Mouse (Mus musculus): ENCODE data around the gene Inhbe. TPM values are rescaled to one million over a fixed set of nuclear protein-coding genes. Genes with fewer than 3 reads are reported as not detected.
A peak's percentile ranks its signal among the peaks of the same experiment; 100 is the strongest.

The Inhbe gene
- polyA plus RNA-seq, 1 experiment from 2014 or later: 0.08 TPM

DNA sequence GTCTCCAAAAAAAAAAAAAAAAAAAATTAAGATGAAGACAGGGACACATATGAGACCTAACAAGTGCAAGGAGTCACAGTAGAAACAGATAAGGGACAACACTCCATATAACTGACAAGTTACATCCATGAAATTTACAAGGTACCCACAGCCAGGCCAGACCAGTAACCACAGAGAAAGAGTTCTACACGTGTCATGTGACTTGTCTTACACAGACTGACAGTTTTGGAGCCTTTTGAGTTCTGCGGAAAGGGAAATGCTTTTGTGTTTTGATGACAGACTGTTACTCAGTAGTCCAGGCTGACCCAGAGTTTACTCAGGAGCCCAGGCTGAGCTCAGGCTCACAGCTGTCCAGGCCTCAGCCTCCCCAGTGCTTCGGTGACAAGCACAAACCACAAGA is 11.2 kb downstream of the Inhbe start:
- Histone ChIP-seq H3K4me2 (no peak overlapping the region), H3K4me1 (replicated peaks) (peaks cover 34% of the 10 kb centered on the region), H3K27me3 (no peaks in the 10 kb centered on the region; the same call in none of the 2 replicates), H3K9ac (replicated peaks) (no peak overlapping the region), H3K9me3 (no peaks in the 10 kb centered on the region), H3K4me3 (replicated peaks) (no peak overlapping the region), H3K27ac (no peak overlapping the region), H3K36me3 (peaks cover under 1% of the 10 kb centered on the region; the same call in 1 of the 2 replicates)
- ATAC-seq (ENCODE audit: insufficient number of reproducible peaks, insufficient read depth, low FRiP score, low TSS enrichment, low read depth): no peak
- 70% methylated on average over 3 of the region's 3 CpGs for WGBS

DNA sequence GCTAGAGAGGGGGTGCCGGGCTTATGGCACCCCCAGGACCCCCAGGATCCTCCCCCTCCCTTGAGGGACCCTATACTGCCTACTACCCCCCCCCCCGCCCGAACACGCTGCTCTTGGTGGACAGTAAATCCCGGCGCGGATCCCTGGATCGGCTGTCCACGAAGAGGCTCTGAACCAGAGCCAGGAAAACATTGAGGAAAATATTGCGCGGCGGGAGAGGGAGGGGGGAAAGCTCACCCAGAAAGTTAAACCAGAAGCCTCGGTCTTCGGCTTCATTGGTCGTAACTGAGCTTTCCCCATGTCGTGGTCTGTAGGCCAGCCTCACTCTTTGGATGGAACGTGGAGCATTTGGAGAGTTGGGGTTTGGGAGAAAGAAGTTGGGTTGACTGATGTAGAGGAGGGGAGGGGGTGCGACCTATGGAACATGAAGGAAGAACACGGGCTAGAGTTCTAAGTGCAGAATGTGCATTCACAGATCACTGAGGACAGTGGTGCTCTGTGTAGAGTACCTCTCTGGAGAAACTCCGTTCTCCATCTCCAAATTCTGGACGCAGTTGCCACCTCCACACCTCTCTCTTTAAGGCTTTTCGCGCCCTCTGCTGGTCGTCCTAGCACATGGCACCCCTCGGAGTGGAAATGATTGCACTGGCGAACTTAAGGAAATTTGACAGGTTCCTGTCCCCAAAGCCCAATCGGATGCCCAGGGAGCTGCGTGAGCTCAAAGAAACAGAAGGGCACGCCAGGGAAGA is 12.1 kb downstream of the Inhbe start, which contains the start of gene Gli1:
TSS of gene Gli1 (minus strand) at position 84 of the 749 bp plus-strand sequence.
- ATAC-seq (ENCODE audit: insufficient number of reproducible peaks, insufficient read depth, low FRiP score, low TSS enrichment, low read depth): no peak
- Histone ChIP-seq H3K27ac (peak within 1 kb of the TSS; percentile 95), H3K4me1 (replicated peaks) (peaks cover 34% of the 10 kb centered on the region), H3K9ac (replicated peaks) (peak within 1 kb of the TSS; percentile 77), H3K9me3 (no peaks in the 10 kb centered on the region), H3K27me3 (no peaks in the 10 kb centered on the region; the same call in none of the 2 replicates), H3K4me3 (replicated peaks) (peak within 1 kb of the TSS; percentile 60), H3K4me2 (peak within 1 kb of the TSS; percentile 92), H3K36me3 (peaks cover 10% of the 10 kb centered on the region; the same call in 1 of the 2 replicates)
- under 1% methylated on average over 29 of the region's 29 CpGs for WGBS

DNA sequence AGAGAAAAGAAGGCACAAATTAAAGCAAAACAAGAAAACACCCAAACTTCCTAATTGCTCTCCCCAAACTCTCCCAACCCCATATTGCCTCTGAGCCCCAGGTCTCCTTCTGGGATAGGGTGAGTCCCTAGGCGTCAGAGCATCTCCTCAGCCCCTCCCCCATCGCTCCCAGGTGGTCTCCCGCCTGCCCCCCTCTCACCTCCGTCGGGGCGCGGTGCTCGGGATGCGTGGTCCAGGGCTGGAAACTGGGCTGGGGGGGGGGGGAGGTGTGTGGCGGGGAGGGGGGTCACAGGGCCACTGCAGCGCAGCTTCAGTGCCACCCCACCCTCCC is 12.9 kb downstream of the Inhbe start:
- Histone ChIP-seq H3K36me3 (peaks cover 17% of the 10 kb centered on the region), H3K27me3 (no peaks in the 10 kb centered on the region; the same call in none of the 2 replicates), H3K9me3 (no peaks in the 10 kb centered on the region), H3K27ac (peak overlapping the region; percentile 95), H3K9ac (replicated peaks) (peak overlapping the region; percentile 77), H3K4me1 (replicated peaks) (peaks cover 34% of the 10 kb centered on the region), H3K4me2 (peak overlapping the region; percentile 92), H3K4me3 (replicated peaks) (peak overlapping the region; percentile 60)
- 2% methylated on average over 10 of the region's 11 CpGs for WGBS
- no peak for ATAC-seq (ENCODE audit: insufficient number of reproducible peaks, insufficient read depth, low FRiP score, low TSS enrichment, low read depth)

DNA sequence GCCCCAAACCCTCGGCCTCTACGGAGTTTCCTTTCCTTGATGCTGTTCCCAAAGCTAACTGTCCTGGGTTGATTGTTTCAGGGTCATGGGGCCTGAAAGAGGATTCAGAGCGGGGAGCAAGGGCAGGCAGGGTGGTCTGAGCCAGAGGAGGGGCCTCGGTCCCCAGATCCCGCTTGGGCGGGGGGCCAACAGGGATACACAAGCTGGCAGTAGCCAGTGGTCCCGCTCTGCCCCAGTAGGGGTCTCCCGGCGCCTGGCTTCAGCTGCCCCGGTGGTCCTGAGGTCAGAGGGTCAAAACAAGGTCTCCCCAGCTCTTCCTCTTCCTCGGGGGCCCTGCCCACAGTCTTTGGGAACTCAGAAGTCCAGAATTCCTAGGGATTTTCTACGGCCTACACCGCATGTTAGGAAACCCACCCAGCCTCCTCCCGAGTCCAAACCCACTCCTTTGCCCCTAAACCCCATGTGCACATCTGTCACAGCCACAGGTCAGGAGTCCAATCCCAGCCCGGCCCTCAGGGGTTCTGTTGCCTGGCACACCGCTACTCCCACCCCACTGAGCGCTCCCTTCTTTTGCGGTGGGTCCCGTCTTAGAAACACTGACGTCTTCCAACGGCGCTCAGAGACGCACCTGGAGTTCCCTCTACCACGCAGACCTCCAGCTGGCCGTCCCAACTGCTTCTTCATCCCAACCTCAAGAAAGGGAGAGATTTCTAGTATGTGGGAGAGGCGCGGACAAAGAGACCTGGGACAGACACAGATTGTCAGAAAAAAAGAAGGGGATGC is 13.4 kb downstream of the Inhbe start:
- no peaks in the 10 kb centered on the region; the same call in none of the 2 replicates for H3K27me3 ChIP-seq
- H3K4me1 ChIP-seq (replicated peaks): peaks cover 34% of the 10 kb centered on the region
- no peaks in the 10 kb centered on the region for H3K9me3 ChIP-seq
- peak overlapping the region; percentile 95 for H3K27ac ChIP-seq
- no peak for ATAC-seq (ENCODE audit: insufficient number of reproducible peaks, insufficient read depth, low FRiP score, low TSS enrichment, low read depth)
- H3K36me3 ChIP-seq: peaks cover 23% of the 10 kb centered on the region
- under 1% methylated on average over 27 of the region's 27 CpGs for WGBS
- peak overlapping the region; percentile 92 for H3K4me2 ChIP-seq
- peak overlapping the region; percentile 77 for H3K9ac ChIP-seq (replicated peaks)
- H3K4me3 ChIP-seq (replicated peaks): peak overlapping the region; percentile 60

DNA sequence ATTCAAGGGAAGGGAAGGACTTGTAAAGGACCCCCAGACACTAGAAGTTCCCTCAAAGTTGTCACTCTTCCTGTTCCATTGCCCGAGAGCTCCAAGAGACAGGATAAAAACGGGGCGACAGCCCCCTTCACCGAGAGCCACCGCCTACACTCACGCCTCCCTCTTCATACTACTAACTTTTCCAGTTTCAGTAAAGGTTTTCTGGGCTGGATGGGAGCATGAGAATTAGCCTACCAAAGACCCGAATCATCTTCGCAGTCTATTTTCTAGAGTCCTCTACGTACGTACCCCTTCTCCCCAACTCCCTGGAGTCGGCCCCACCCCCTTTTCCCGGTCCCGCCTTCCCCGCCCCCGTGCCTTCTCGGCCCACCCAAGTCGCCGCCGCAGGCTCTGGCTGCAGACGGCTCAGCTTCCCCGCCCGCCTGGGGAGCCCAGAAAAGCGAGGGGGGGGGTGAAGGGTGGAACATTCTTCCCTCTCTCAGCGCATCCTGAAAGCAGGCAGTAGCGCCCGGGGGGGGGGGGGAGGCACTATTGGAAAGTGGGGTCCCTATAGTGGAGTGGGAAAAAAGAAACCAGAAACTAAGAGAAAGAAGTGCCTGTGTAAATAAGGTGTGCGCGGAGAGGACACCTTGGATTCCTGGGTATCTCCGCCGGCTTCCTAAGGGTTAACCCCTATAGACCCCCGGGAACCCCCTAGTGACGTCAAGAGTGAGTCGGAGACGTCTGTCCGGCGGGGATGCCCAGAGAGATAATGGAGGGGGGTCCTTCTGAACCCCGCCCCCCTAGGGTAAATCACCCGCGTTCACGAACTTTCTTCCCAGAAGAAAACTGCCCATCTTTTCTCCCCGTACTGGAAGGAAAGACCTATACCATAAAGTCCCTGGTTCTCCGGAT is 14.3 kb downstream of the Inhbe start:
- under 1% methylated on average over 42 of the region's 42 CpGs for WGBS
- no peaks in the 10 kb centered on the region for H3K9me3 ChIP-seq
- H3K27ac ChIP-seq: peak overlapping the region; percentile 95
- peak overlapping the region; percentile 60 for H3K4me3 ChIP-seq (replicated peaks)
- H3K4me1 ChIP-seq (replicated peaks): peaks cover 34% of the 10 kb centered on the region
- H3K4me2 ChIP-seq: peak overlapping the region; percentile 92
- no peaks in the 10 kb centered on the region; the same call in none of the 2 replicates for H3K27me3 ChIP-seq
- peaks cover 31% of the 10 kb centered on the region for H3K36me3 ChIP-seq
- peak overlapping the region; percentile 77 for H3K9ac ChIP-seq (replicated peaks)
- no peak for ATAC-seq (ENCODE audit: insufficient number of reproducible peaks, insufficient read depth, low FRiP score, low TSS enrichment, low read depth)

DNA sequence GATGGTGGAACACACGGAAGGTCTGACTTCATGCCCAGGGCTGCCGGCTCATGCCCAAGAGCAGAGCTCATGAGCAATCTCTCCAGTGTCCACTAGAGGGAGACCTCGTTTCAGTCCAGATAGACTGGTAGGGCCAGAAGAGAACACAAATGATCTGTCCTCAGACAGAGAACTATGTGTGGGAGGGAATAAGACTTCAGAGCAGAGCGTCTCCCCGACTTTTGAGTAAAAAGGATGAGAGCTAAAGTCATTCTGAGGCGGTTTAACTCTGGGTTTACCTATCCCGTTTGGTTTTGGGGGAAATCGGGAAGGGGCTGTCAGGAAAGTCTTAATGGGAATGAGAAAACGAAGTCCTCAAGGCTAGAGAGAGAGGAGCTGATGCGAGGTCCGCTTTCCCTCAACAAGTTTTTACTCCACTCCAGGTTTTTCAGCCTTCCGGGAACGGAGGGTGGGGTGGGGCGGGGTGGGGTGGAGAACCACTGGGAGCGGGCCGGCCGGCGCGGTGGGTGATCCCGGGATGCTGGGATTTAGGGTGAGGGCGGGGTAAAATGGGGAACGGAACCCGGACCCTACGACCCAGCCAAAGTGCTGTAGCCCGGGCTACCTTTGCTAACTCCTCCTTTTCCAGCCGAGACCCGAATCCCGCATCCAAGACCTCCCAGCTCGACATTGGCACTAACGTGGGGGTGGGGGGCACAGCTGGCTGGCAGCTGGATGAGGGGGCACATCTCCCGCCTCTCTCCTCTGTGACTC is 15.1 kb downstream of the Inhbe start:
- peaks cover 34% of the 10 kb centered on the region for H3K4me1 ChIP-seq (replicated peaks)
- H3K4me3 ChIP-seq (replicated peaks): peak overlapping the region; percentile 60
- peak overlapping the region; percentile 47 for H3K9ac ChIP-seq (replicated peaks)
- WGBS: under 1% methylated on average over 31 of the region's 31 CpGs
- H3K27me3 ChIP-seq: no peaks in the 10 kb centered on the region; the same call in none of the 2 replicates
- no peaks in the 10 kb centered on the region for H3K9me3 ChIP-seq
- H3K36me3 ChIP-seq: peaks cover 40% of the 10 kb centered on the region
- H3K27ac ChIP-seq: peak overlapping the region; percentile 95
- peak overlapping the region; percentile 92 for H3K4me2 ChIP-seq
- peak; percentile 76 for ATAC-seq (ENCODE audit: insufficient number of reproducible peaks, insufficient read depth, low FRiP score, low TSS enrichment, low read depth)

DNA sequence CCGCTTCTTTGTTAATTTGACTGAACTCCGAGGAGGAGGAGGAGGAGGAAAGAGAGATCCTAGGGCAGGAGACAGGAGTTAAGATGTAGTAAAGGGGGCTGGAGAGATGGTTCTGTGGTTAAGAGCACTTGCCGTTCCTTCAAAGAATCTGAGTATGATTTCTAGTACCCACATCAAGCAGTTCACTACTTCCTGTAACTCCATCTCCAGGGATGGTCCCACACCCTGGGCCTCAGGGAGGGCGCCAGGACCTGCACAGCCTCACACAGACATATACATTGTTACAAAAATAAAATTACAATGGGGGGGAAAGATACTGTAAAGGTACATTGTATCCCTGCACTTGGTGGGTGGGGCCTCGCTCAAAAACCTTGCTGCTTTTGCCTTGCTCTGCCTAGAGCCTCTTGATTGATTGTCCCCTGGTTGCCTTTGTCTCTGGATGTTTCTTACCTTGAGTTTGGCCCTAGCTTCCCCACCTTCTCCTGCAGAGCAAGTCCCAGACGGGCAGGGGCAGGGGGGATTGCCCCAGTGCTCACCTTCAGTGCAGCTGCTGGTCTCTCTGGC is 16.6 kb downstream of the Inhbe start:
- no peak overlapping the region for H3K9ac ChIP-seq (replicated peaks)
- H3K4me3 ChIP-seq (replicated peaks): no peak overlapping the region
- H3K4me2 ChIP-seq: no peak overlapping the region
- no peaks in the 10 kb centered on the region for H3K9me3 ChIP-seq
- no peak for ATAC-seq (ENCODE audit: insufficient number of reproducible peaks, insufficient read depth, low FRiP score, low TSS enrichment, low read depth)
- H3K36me3 ChIP-seq: peaks cover 54% of the 10 kb centered on the region
- H3K27ac ChIP-seq: no peak overlapping the region
- H3K4me1 ChIP-seq (replicated peaks): peaks cover 34% of the 10 kb centered on the region
- no peaks in the 10 kb centered on the region; the same call in none of the 2 replicates for H3K27me3 ChIP-seq
- WGBS: 81% methylated on average over 6 of the region's 6 CpGs

DNA sequence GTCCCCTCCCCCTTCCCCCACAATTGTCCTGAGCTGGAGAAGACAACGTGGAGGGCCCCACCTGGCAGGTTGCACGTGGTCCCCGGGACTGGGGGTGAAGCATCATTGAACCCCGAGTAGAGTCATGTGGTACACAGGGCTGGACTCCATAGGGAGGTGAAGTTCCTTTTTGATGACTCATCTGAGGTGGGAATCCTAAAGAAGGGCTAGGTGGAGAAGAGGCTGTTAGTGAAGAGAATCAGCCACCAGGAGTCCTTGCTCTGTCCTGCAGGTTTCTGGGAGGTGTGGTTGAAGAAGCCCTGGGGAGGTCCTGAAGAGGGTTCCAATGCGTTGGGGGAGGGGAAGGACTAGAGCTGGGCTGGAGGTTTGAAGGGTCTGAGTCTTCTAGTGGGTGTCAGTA is 17.3 kb downstream of the Inhbe start:
- no peaks in the 10 kb centered on the region for H3K9me3 ChIP-seq
- no peaks in the 10 kb centered on the region; the same call in none of the 2 replicates for H3K27me3 ChIP-seq
- WGBS: 71% methylated on average over 5 of the region's 5 CpGs
- H3K9ac ChIP-seq (replicated peaks): no peak overlapping the region
- no peak overlapping the region for H3K4me2 ChIP-seq
- H3K4me1 ChIP-seq (replicated peaks): peaks cover 28% of the 10 kb centered on the region
- H3K27ac ChIP-seq: no peak overlapping the region
- H3K36me3 ChIP-seq: peaks cover 60% of the 10 kb centered on the region
- no peak overlapping the region for H3K4me3 ChIP-seq (replicated peaks)
- ATAC-seq (ENCODE audit: insufficient number of reproducible peaks, insufficient read depth, low FRiP score, low TSS enrichment, low read depth): no peak

DNA sequence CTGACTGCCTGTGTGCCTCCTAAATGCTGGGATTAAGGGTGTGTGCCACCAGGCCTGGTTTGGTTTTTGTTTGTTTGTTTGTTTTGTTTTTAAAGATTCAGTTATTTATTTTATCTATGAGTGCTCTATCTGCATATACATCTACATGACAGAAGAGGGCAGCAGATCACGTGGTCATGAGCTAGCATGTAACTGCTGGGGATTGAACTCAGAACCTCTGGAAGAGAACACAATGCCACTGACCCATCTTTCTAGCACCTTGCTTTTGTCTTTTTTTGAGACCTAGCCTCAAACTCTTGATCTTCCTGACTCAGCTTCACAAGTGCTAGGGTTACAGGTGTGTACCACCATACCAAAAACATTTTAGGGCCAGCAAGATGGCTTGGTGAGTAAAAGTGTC is 18.9 kb downstream of the Inhbe start:
- Histone ChIP-seq H3K27me3 (peaks cover 4% of the 10 kb centered on the region), H3K4me2 (no peak overlapping the region), H3K36me3 (peaks cover 77% of the 10 kb centered on the region), H3K4me3 (replicated peaks) (no peak overlapping the region), H3K4me1 (replicated peaks) (peaks cover 15% of the 10 kb centered on the region), H3K9ac (replicated peaks) (no peak overlapping the region), H3K9me3 (no peaks in the 10 kb centered on the region), H3K27ac (no peak overlapping the region)
- WGBS: 84% methylated on average over 1 of the region's 1 CpGs
- ATAC-seq (ENCODE audit: insufficient number of reproducible peaks, insufficient read depth, low FRiP score, low TSS enrichment, low read depth): no peak

DNA sequence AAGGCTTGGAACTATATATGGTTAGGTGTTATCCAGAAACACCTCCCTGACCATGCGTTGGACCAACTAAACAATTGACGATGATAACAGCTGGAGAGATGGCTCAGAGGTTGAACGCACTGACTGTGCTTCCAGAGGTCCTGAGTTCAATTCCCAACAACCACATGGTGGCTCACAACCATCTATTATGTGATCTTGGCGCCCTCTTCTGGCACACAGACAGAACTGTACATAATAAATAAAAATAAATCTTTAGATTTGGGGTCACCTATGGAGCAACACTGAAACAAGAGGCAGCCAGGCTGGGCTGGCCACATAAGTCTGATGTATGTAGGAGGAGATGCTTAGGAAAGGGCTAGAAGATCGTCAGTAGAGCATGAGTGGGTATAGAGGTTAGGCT is 21.1 kb downstream of the Inhbe start:
- WGBS: 73% methylated on average over 5 of the region's 5 CpGs
- peaks cover 15% of the 10 kb centered on the region for H3K27me3 ChIP-seq
- ATAC-seq (ENCODE audit: insufficient number of reproducible peaks, insufficient read depth, low FRiP score, low TSS enrichment, low read depth): no peak

More for the DNA sequence above, 21.1 kb downstream of the Inhbe start:
- H3K9me3 ChIP-seq: no peaks in the 10 kb centered on the region
- H3K4me2 ChIP-seq: no peak overlapping the region
- H3K27ac ChIP-seq: no peak overlapping the region
- no peak overlapping the region for H3K4me3 ChIP-seq (replicated peaks)
- peaks cover 84% of the 10 kb centered on the region for H3K36me3 ChIP-seq
- no peak overlapping the region for H3K9ac ChIP-seq (replicated peaks)
- peaks cover 1% of the 10 kb centered on the region; the same call in 1 of the 2 replicates for H3K4me1 ChIP-seq (replicated peaks)

All from limb, embryonic 12.5 days (tissue).